Mouse (Mus musculus): ENCODE measurements around the gene Pkig. TPM values are rescaled to one million over a fixed set of nuclear protein-coding genes. Genes with fewer than 3 reads are reported as not detected.

Gene Pkig
- 87.0 TPM for polyA plus RNA-seq (2021)

DNA sequence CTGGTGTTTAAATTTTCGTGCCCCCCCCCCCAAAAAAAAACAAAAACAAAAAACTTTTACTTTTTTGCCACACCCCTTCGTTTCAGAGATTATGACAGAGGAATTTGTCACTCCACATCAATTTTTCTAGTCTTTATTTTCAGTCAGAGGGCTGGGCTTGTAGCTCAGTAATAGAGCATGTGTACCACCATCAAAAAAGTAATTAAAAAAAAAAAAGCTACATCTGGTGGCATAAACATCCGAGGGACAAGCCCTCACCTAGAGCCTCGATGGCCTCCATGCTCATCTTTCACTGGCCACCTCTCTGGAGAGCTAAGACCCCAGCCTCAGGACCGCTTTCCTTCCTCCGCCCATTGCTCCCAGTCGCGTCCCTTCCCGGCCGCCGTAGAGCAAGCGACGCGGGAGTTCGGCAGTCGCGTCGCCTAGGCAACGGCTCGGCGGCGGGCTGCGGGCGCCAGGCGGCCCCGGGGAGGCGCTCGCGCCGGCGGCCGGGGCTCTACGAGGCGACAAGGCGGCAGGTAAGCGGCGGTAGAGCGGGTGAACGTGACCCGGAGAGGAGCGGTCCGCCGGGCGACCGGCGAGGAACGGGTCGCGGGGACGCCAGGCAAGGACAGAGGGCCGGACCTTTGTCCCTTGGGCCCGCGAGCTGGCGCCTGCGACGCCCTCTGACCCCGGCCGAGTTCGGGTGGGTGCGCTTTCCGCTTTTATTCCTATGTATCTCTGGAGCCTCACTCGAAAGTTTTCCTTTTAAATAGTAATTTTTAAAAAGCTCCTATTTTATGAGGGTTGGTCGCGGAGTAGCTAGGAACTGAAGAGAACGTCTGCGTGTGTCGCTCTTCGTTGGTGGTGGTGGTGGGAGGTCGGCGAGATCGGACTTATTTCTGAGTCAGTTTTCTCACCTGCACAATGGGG lies at the start of gene Pkig:
Gene Pkig, plus strand, starts transcription at position 412 of the 912 bp plus-strand sequence.
- ChIA-PET CTCF (interaction anchor here (0.7 to 3.8 kb wide), 10 partner anchors 9 to 61 kb away, joined by 3 to 15 read pairs (median 5); partner anchors contain the start of gene Serinc3), POLR2A (interaction anchor here (0.6 to 0.8 kb wide), 4 partner anchors 8 to 38 kb away, joined by 3 to 5 read pairs (median 3); no protein-coding TSS in a partner anchor)
- DNase-seq (ENCODE audit: low read depth, low spot score): no peak
- peak; percentile 50 for TF ChIP-seq CTCF (IDR thresholded peaks at IDR 0.05)
- peak; percentile 84 for ATAC-seq
- no peaks in the 10 kb centered on the region for H3K27me3 ChIP-seq
- in situ Hi-C loops (cut with MboI; ENCODE audit: low pct_unique_long_range_greater_than_20kb): no loop called here

DNA sequence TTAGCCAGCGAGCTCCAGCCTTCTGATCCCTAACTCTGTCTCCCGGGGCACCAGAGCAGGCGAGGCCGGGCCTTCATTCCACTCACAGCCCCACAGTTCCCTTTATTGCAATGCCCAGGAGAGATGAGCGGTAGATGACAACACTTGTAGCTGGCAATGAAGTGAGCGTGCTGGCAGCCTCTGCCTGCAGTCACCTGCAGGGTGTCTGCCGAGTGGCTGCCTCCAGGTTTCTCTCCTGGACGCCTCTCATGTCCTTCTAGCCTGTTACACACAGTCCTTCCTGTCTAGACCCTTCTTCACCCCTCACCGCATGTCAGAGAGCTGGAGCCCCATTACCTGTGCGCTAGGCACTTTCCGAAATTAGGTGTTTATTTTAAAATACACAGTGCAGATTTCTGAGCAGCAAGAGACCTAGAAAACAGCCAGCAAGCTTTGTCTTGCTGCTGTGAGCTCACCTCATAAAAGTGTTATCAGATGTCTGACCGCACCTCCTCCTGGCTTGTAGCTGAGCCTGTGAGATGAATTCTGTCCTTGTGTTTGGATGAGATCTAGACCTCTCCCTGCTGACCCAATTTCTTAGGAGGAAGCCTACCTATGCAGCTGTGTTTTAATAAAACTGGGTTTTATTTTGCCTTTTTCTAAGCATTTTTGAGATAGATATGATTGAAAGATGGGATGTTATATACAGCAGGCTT lies 48.8 kb upstream of the Pkig start:
- DNase-seq (ENCODE audit: low read depth, low spot score) (no peak), ATAC-seq (no peak)
- ChIA-PET POLR2A (no interaction called here), CTCF (no interaction called here)
- no peaks in the 10 kb centered on the region for H3K27me3 ChIP-seq
- in situ Hi-C loops (cut with MboI; ENCODE audit: low pct_unique_long_range_greater_than_20kb): loop anchor here (25.0 kb wide), 1 partner anchor 103 kb away; no protein-coding TSS in a partner anchor
- TF ChIP-seq CTCF (IDR thresholded peaks at IDR 0.05): no peak

DNA sequence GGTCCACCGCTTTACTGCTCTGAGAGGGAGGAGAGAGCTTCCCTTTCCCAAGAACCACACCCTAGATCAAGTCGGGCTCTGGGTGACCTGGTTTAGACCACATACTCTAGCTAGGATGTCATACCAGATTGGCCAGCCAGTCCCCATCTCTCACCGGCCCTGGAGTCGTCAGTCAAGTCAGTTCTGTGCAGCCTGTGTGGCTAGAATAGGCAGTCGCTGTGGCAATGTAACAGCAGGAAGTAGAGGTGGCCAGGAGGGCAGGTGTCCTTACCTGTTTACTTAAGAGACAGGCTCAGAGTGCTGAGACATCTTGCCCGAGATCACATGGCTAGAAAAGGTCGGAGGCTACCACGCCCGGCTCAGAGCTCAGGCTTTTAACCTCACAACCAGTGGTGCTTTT lies 47.0 kb upstream of the Pkig start:
- no peak for TF ChIP-seq CTCF (IDR thresholded peaks at IDR 0.05)
- ATAC-seq (no peak), DNase-seq (ENCODE audit: low read depth, low spot score) (no peak)
- no peaks in the 10 kb centered on the region for H3K27me3 ChIP-seq
- ChIA-PET CTCF (no interaction called here), POLR2A (no interaction called here)
- in situ Hi-C loops (cut with MboI; ENCODE audit: low pct_unique_long_range_greater_than_20kb): loop anchor here (25.0 kb wide), 1 partner anchor 101 kb away; no protein-coding TSS in a partner anchor

DNA sequence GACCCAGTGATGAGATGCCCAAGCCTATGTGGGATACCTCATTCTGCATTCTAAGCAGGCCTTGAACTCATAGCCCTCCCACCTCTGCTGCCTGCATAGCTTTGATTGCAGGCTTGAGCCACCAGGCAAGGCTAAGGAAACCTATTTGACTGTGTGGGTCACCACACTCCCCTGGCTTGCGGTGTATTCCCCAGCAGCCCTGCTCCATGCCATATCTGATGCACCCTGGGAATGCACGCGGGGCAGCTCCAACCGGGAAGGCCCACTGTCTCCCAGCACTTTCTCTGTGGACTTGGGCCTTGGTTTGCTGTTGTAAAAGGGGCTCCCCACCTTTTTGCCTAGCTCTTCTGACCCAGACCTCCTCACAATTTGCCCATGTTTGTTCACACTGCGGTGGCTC lies 45.0 kb upstream of the Pkig start:
- no peaks in the 10 kb centered on the region for H3K27me3 ChIP-seq
- ATAC-seq: no peak
- no peak for TF ChIP-seq CTCF (IDR thresholded peaks at IDR 0.05)
- in situ Hi-C loops (cut with MboI; ENCODE audit: low pct_unique_long_range_greater_than_20kb): loop anchor here (25.0 kb wide), 1 partner anchor 99 kb away; no protein-coding TSS in a partner anchor
- DNase-seq (ENCODE audit: low read depth, low spot score): no peak
- ChIA-PET POLR2A (interaction anchor here (0.6 kb wide), 1 partner anchor 827 kb away, joined by 4 read pairs; no protein-coding TSS in a partner anchor), CTCF (interaction anchor here (1.2 kb wide), 1 partner anchor 14 kb away, joined by 4 read pairs; no protein-coding TSS in a partner anchor)

DNA sequence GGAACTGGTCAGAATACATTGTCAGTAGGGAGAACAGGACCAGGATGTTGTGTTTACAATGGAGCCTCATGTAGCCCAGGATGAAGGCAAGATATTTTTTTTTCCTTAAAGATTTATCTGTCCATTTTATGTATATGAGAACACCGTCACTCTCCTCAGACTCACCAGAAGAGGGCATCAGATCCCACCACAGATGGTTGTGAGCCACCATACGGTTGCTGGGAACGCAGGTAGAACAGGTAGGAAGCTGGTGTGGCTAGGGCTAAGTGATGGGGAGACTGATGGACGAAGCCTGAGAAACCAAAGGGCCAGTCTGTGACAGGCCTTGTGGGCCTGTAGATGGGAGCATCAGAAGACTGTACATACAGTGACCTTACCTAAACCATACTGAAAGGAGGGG lies 44.2 kb upstream of the Pkig start:
- no peak for DNase-seq (ENCODE audit: low read depth, low spot score)
- ChIA-PET POLR2A (no interaction called here), CTCF (interaction anchor here (1.7 kb wide), 1 partner anchor 18 kb away, joined by 4 read pairs; no protein-coding TSS in a partner anchor)
- H3K27me3 ChIP-seq: no peaks in the 10 kb centered on the region
- ATAC-seq: no peak
- in situ Hi-C loops (cut with MboI; ENCODE audit: low pct_unique_long_range_greater_than_20kb): loop anchor here (25.0 kb wide), 1 partner anchor 98 kb away; no protein-coding TSS in a partner anchor
- no peak for TF ChIP-seq CTCF (IDR thresholded peaks at IDR 0.05)

DNA sequence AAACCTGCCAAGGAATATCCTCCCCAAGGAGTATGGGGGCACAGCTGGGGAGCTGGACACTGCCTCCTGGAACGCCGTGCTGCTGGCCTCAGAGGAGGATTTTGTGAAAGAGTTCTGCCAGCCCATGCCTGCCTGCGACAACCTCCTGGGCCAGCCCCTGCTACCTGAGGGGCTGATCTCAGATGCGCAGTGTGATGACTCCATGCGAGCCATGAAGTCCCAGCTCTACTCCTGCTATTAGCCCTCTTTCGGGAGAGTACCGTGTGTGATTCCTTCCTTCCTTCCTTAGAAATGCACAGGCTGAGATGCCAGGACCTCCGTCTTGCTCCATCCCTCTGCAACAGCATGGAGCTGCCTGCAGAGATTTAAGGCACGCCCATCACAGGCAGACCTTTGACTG lies 42.8 kb upstream of the Pkig start:
- no peak for ATAC-seq
- ChIA-PET POLR2A (no interaction called here), CTCF (interaction anchor here (1.0 to 1.7 kb wide), 2 partner anchors 13 to 16 kb away, joined by 3 to 4 read pairs; no protein-coding TSS in a partner anchor)
- no peak for TF ChIP-seq CTCF (IDR thresholded peaks at IDR 0.05)
- no peak for DNase-seq (ENCODE audit: low read depth, low spot score)
- no peaks in the 10 kb centered on the region for H3K27me3 ChIP-seq
- in situ Hi-C loops (cut with MboI; ENCODE audit: low pct_unique_long_range_greater_than_20kb): loop anchor here (25.0 kb wide), 1 partner anchor 97 kb away; no protein-coding TSS in a partner anchor

DNA sequence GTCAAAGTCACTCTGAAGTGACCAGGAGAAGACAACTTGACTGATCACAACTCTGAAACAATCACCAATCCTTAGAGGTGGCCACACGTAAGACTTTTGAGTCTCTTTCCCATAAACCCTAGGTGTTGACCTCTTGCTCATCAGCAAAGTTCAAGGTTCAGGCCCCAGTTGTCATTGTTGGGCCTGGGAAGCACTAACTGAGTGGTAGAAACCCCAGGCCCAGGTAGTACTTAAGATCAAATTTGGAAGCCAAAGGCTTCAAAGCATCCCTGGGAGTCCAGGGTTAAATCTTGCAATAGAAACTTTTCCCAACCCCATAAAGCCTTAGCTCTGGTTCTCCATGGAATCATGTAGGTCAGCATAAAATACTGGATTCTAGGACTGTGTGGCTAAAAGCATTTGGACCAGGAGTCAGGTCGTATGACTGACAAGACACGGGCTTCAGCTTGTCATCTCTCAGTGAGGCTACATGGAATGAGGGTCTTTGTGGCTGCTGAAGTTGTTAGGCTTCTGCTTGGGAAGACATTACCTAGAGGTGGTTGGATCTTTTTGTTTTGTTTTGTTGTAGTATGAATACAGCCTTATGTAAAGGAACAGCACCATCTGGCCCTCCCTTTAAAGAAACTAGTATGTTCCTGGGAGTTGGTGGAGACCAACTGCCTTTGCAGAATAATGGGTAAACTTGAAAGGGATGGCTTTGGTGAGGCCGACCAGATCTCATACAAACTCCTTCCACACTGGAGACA lies 42.1 kb upstream of the Pkig start:
- in situ Hi-C loops (cut with MboI; ENCODE audit: low pct_unique_long_range_greater_than_20kb): loop anchor here (25.0 kb wide), 1 partner anchor 96 kb away; no protein-coding TSS in a partner anchor

DNA sequence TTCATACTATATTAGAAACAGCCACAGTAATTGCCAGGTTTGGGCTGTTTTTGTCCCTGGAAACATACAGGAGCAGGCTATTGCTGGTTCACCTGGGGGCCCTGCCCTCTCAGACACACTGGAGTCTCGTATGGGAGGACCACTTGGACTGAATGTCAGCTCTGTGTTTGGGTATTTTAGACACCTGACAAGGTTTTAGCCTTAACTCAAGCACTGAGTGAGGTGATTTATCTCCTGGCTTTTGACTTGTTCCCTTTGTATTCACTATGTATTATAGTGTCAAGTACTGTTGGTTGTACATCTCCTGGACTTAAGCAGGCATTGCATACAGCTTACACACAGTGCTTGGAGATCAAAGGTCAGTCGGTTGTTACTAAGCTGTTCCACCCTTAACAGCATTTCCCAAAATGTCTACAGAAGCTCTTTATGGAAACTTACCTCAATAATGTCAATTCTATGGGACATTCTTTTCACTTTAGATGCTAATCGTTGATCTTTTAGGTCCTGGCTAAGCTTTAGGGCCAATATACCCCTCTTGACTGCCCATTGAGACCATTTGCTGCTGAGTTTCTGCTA lies 41.4 kb upstream of the Pkig start:
- ATAC-seq (no peak), DNase-seq (ENCODE audit: low read depth, low spot score) (no peak)
- no peak for TF ChIP-seq CTCF (IDR thresholded peaks at IDR 0.05)
- CTCF ChIA-PET: interaction anchor here (1.1 kb wide), 1 partner anchor 102 kb away, joined by 3 read pairs; no protein-coding TSS in a partner anchor
- H3K27me3 ChIP-seq: no peaks in the 10 kb centered on the region
- in situ Hi-C loops (cut with MboI; ENCODE audit: low pct_unique_long_range_greater_than_20kb): loop anchor here (25.0 kb wide), 1 partner anchor 96 kb away; no protein-coding TSS in a partner anchor
- POLR2A ChIA-PET: no interaction called here

More for the DNA sequence above, 42.1 kb upstream of the Pkig start:
- POLR2A ChIA-PET: no interaction called here
- no peaks in the 10 kb centered on the region for H3K27me3 ChIP-seq
- ATAC-seq (no peak), DNase-seq (ENCODE audit: low read depth, low spot score) (no peak)
- CTCF ChIA-PET: interaction anchor here (1.0 kb wide), 1 partner anchor 12 kb away, joined by 3 read pairs; no protein-coding TSS in a partner anchor
- no peak for TF ChIP-seq CTCF (IDR thresholded peaks at IDR 0.05)

DNA sequence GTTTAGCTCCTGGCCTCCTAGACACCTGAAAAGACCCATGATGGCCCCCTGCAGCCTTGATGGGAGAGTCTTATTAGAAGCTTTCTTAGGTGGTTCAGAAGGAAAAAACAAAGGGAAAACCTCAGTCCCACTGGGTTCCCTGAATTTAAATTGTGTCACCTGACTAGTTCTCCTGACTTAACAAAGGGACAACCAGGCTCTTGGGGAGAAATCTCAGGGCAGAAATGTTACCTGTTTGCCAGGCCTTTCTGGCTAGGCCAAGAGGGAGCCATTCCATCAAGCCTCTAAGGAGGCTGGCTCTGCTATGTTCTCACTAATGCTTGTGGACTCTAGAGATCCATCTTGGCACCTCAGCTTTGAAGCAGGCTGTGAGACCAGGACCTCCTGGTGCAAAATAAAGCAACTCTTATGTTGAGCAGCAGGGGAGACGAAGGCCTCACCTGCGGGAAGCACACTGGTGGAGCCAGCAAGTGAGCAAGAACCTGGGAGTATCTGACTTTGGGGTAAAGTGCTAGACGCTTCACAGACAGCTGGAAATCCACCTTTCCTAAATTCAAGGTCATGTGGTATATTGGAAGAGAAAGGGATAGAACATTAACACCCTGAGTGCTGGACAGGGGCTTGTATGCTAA lies 40.8 kb upstream of the Pkig start:
- ChIA-PET CTCF (interaction anchor here (1.1 kb wide), 1 partner anchor 101 kb away, joined by 3 read pairs; no protein-coding TSS in a partner anchor), POLR2A (interaction anchor here (1.3 kb wide), 1 partner anchor 28 kb away, joined by 3 read pairs; the partner anchor contains the start of gene Serinc3)
- no peak for ATAC-seq
- H3K27me3 ChIP-seq: no peaks in the 10 kb centered on the region
- DNase-seq (ENCODE audit: low read depth, low spot score): no peak
- no peak for TF ChIP-seq CTCF (IDR thresholded peaks at IDR 0.05)
- in situ Hi-C loops (cut with MboI; ENCODE audit: low pct_unique_long_range_greater_than_20kb): loop anchor here (25.0 kb wide), 1 partner anchor 95 kb away; no protein-coding TSS in a partner anchor

All from Patski (cell line).